Mouse (Mus musculus) layer of hippocampus, adult 11-12 months (tissue): ENCODE data around the gene Adam26a.
"Not testable (repeated sequence)": the region's sequence is repeated elsewhere in the genome, so short reads cannot be mapped to it uniquely, and the experiment has no call there.

Experiments
- DNase-seq: peaks from one replicate; pipeline ENCODE4 v3.0.0; 2022; ENCODE audit warnings: low spot score

The Adam26a gene

GRCm38 (mm10) chr8:43576607-43577006 lies at the start of gene Adam26a:
Gene Adam26a (minus strand): TSS chr8:43576707.
- not testable (repeated sequence) for DNase-seq

GRCm38 (mm10) chr8:43616046-43616445 lies 39.5 kb upstream of the Adam26a start:
- no peak for DNase-seq

GRCm38 (mm10) chr8:43603657-43604056 lies 27.1 kb upstream of the Adam26a start:
- DNase-seq: not testable (repeated sequence)

GRCm38 (mm10) chr8:43603166-43603565 lies 26.7 kb upstream of the Adam26a start:
- not testable (repeated sequence) for DNase-seq

GRCm38 (mm10) chr8:43528006-43528405 lies 48.5 kb downstream of the Adam26a start, which contains the start of gene Adam26b:
Gene Adam26b (minus strand): TSS chr8:43528106.
- not testable (repeated sequence) for DNase-seq
